Mouse (Mus musculus): ENCODE measurements around the gene Gm21954. TPM values are rescaled to one million over a fixed set of nuclear protein-coding genes. Genes with fewer than 3 reads are reported as not detected.

Gene Gm21954
- polyA plus RNA-seq, 1 experiment from 2014 or later = not detected

DNA sequence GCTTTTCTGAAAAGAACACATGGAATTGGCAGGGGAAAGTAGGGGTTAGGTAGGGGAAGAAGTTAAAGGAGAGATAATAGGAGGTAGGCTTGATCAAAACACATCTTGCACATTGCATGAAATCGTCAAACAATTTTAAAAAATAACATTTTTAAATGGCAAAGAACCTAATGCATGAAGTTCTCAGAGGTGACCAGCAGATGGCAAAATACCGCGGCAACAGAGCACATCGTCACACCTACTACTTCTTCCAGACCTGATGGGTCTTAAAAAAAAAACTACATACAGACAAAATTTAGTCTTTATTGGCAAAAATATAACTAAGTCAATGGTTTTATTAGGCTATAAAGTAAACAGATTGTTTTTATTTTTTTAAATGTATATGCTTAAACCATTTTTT, 22.3 kb upstream of the Gm21954 start:
- Histone ChIP-seq H3K36me3 (no peaks in the 10 kb centered on the region), H3K4me1 (replicated peaks) (no peaks in the 10 kb centered on the region), H3K27me3 (replicated peaks) (no peaks in the 10 kb centered on the region), H3K9me3 (replicated peaks) (no peaks in the 10 kb centered on the region), H3K4me2 (no peak overlapping the region), H3K27ac (ENCODE audit: poor library complexity, severe bottlenecking) (no peak overlapping the region), H3K9ac (no peak overlapping the region), H3K4me3 (no peak overlapping the region)
- WGBS = 36% methylated on average over 4 of the region's 4 CpGs
- ATAC-seq (ENCODE audit: insufficient number of reproducible peaks, low FRiP score) = no peak

DNA sequence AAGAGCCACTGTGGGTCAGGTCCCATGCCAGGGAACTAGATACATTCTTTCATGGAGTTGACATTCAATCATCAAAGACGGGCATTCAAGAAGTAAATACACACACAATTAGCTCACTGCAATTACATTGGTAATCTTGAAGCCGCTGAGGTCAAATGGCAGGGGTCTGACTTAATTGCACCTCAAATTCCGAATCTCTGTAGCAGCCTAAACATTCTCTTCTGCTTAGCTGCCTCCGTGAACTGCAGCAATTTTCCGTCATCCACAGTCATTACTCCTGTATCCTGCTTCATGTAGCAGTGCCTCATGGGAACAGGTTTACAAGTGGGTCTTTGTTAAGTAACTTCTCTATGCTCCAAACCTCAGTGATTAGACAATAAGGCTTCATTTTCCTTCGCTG, 20.0 kb upstream of the Gm21954 start:
- 63% methylated on average over 6 of the region's 6 CpGs for WGBS
- no peak overlapping the region for H3K9ac ChIP-seq
- no peaks in the 10 kb centered on the region for H3K27me3 ChIP-seq (replicated peaks)
- ATAC-seq (ENCODE audit: insufficient number of reproducible peaks, low FRiP score) = no peak
- H3K4me1 ChIP-seq (replicated peaks) = no peaks in the 10 kb centered on the region
- no peaks in the 10 kb centered on the region for H3K9me3 ChIP-seq (replicated peaks)
- no peak overlapping the region for H3K4me3 ChIP-seq
- no peaks in the 10 kb centered on the region for H3K36me3 ChIP-seq
- H3K4me2 ChIP-seq = no peak overlapping the region
- H3K27ac ChIP-seq (ENCODE audit: poor library complexity, severe bottlenecking) = no peak overlapping the region

DNA sequence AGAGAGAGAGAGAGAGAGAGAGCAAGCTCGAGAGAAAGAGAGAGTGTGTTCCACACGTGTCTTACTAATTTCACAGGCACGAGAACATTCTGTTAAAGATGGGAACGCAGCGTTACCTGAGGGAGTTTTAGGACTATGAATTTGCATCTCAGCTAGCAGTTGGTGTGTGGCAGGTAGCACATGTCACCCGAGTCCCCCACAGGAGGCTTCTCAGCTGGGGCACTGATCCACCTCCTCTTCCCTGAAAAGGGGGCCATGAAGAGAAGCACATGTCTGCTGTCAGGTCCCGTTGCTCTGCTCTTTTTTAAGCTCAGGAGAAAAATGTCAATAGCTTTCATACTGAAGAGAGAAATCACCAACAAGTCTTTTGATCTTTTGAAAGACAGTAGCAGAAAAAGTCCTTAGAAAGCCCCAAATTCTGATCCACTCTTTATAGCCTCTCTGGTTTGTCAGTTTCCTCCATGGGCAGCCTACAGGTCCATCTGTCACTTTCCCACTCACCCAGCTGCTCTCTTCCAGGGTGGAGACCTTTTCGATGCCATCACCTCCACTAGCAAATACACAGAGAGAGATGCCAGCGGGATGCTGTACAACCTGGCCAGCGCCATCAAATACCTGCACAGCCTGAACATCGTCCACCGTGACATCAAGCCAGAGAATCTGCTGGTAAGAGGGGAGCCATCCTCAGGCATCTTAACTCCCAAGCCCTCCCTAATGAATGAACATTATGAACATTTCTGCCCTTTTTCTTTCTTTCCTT, 17.4 kb upstream of the Gm21954 start:
- no peak overlapping the region for H3K4me2 ChIP-seq
- no peaks in the 10 kb centered on the region for H3K27me3 ChIP-seq (replicated peaks)
- H3K4me1 ChIP-seq (replicated peaks) = no peaks in the 10 kb centered on the region
- no peaks in the 10 kb centered on the region for H3K36me3 ChIP-seq
- no peak for ATAC-seq (ENCODE audit: insufficient number of reproducible peaks, low FRiP score)
- H3K9me3 ChIP-seq (replicated peaks) = no peaks in the 10 kb centered on the region
- 71% methylated on average over 12 of the region's 12 CpGs for WGBS
- no peak overlapping the region for H3K9ac ChIP-seq
- no peak overlapping the region for H3K27ac ChIP-seq (ENCODE audit: poor library complexity, severe bottlenecking)
- H3K4me3 ChIP-seq = no peak overlapping the region

DNA sequence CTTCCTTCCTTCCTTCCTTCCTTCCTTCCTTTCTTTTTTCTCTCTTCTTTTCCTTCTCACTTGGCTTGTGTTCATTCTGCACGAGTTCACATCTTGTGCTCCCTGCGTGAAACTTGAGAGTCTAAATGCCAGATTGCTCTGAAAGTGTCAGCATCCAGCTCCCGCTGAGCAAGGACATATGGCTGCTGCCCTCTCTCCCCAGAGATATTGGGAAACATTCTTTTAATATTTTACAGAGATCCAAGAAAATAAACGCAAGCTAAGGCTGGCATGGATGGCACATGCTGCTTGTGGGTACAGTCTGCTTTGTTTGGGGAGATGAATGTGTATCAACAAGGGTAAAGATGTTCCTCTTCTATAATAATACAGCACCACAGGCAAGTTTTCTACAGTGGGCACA, 11.3 kb upstream of the Gm21954 start:
- ATAC-seq (ENCODE audit: insufficient number of reproducible peaks, low FRiP score) = no peak
- H3K36me3 ChIP-seq = no peaks in the 10 kb centered on the region
- no peak overlapping the region for H3K4me3 ChIP-seq
- WGBS = 51% methylated on average over 4 of the region's 4 CpGs
- no peak overlapping the region for H3K4me2 ChIP-seq
- H3K4me1 ChIP-seq (replicated peaks) = no peaks in the 10 kb centered on the region
- no peaks in the 10 kb centered on the region for H3K27me3 ChIP-seq (replicated peaks)
- H3K9ac ChIP-seq = no peak overlapping the region
- H3K27ac ChIP-seq (ENCODE audit: poor library complexity, severe bottlenecking) = no peak overlapping the region
- no peaks in the 10 kb centered on the region for H3K9me3 ChIP-seq (replicated peaks)

DNA sequence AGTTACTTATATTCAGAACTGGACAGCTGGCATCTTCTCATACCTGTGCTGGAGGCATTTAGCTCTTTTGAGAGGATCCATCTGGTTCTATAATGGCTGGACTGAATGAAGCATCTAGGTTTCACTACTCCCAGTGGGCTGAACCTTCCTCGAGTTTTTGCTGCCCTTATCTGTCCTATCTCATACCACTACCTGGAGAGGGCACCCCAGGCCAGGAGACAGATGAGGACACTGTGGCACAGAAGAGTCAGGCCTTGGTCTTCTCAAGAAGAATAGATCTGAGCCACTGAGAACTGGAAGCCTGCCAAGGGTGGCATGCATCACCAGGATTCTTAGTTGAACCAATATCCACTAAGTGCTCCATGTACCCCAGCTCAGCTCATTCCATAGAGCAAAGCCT, 9.1 kb upstream of the Gm21954 start:
- Histone ChIP-seq H3K27me3 (replicated peaks) (no peaks in the 10 kb centered on the region), H3K9ac (no peak overlapping the region), H3K4me1 (replicated peaks) (no peaks in the 10 kb centered on the region), H3K36me3 (no peaks in the 10 kb centered on the region), H3K4me2 (no peak overlapping the region), H3K9me3 (replicated peaks) (no peaks in the 10 kb centered on the region), H3K4me3 (no peak overlapping the region), H3K27ac (ENCODE audit: poor library complexity, severe bottlenecking) (no peak overlapping the region)
- WGBS = 44% methylated on average over 1 of the region's 1 CpGs
- no peak for ATAC-seq (ENCODE audit: insufficient number of reproducible peaks, low FRiP score)

DNA sequence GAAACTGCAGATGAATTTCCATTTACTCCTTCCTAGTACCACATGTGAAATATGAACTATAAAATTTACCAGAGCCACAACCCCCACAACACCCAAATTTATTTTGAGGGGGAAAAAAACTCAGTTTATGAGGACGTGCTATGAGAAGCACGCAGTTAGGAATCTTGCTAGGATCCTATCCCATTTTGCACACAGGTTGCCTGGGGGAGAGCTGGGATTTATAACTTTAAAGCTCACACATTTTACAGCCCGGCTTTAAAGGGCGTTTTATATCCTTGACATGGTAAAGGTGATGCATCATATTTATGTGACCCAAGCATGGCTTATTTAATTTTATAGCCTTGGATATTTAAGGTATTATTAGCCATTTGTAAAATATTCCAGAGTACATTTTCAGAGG, 7.3 kb upstream of the Gm21954 start:
- Histone ChIP-seq H3K27ac (ENCODE audit: poor library complexity, severe bottlenecking) (no peak overlapping the region), H3K4me1 (replicated peaks) (no peaks in the 10 kb centered on the region), H3K9me3 (replicated peaks) (no peaks in the 10 kb centered on the region), H3K36me3 (no peaks in the 10 kb centered on the region), H3K9ac (no peak overlapping the region), H3K4me3 (no peak overlapping the region), H3K27me3 (replicated peaks) (no peaks in the 10 kb centered on the region), H3K4me2 (no peak overlapping the region)
- 82% methylated on average over 4 of the region's 4 CpGs for WGBS
- no peak for ATAC-seq (ENCODE audit: insufficient number of reproducible peaks, low FRiP score)

DNA sequence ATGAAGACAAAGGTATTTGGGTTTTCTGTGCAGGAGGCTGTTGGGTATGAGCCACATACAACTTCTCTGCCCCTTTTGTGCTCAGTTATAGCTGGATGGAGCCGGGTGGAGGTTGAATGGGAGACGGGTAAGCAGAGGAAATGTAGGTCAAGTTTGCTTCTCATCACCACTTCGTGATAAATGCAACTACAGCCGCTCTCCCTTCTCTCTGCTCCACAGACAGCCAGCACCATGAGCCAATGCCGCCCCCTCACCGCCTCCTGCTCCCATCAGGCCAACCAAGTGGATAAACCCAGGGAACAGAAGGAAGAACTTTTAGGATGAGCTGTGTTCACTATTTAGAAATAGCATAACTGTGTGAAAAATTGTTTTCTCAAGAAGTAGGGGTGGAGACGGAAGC, 4.7 kb upstream of the Gm21954 start:
- Histone ChIP-seq H3K27ac (ENCODE audit: poor library complexity, severe bottlenecking) (no peak overlapping the region), H3K36me3 (no peaks in the 10 kb centered on the region), H3K4me1 (replicated peaks) (no peaks in the 10 kb centered on the region), H3K4me2 (no peak overlapping the region), H3K9ac (no peak overlapping the region), H3K9me3 (replicated peaks) (no peaks in the 10 kb centered on the region), H3K27me3 (replicated peaks) (no peaks in the 10 kb centered on the region), H3K4me3 (no peak overlapping the region)
- 70% methylated on average over 7 of the region's 7 CpGs for WGBS
- ATAC-seq (ENCODE audit: insufficient number of reproducible peaks, low FRiP score) = no peak

DNA sequence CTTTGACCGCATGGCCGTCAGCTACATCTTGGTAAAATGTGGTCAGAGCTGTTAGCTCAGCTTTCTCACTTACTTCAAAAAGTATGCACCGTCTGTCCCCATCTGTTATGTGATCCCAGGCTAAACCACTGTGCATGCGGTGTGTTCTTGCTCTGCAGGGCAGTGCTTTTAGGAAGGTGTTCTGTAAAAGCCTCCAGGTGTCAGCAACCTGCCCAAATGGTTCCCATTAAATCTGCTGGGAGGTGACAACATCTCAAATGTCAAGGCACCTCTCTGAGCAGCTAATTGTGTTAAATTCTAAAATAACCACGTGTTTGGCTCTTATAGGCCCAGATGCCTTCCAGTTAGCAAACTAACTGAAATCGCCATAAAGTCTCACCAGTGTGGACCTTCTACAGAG, 1.1 kb upstream of the Gm21954 start:
- H3K9me3 ChIP-seq (replicated peaks) = no peaks in the 10 kb centered on the region
- H3K4me2 ChIP-seq = no peak overlapping the region
- no peak overlapping the region for H3K4me3 ChIP-seq
- H3K36me3 ChIP-seq = no peaks in the 10 kb centered on the region
- no peak overlapping the region for H3K27ac ChIP-seq (ENCODE audit: poor library complexity, severe bottlenecking)
- no peak for ATAC-seq (ENCODE audit: insufficient number of reproducible peaks, low FRiP score)
- H3K9ac ChIP-seq = no peak overlapping the region
- no peaks in the 10 kb centered on the region for H3K27me3 ChIP-seq (replicated peaks)
- H3K4me1 ChIP-seq (replicated peaks) = no peaks in the 10 kb centered on the region
- 61% methylated on average over 6 of the region's 6 CpGs for WGBS

DNA sequence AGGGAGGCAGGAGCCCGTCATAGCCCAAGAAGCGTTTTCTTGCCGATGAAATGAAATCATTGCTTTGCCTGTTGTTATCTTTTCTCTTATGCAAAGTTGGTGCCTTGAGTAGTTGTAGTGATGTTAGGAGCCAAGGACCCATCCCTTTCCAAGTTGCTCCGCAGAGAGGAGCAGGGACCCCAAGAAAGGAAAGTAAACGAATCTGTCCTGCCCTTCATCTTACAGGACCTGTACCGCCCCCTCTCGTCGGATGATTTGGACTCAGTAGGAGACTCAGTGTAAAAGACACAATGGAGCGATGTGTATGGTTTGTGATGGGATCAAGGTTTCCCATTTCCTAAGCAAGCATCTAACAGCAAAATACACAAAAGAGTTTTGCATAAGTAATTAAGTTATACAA, 5.7 kb downstream of the Gm21954 start:
- H3K27me3 ChIP-seq (replicated peaks) = no peaks in the 10 kb centered on the region
- H3K9ac ChIP-seq = no peak overlapping the region
- 69% methylated on average over 9 of the region's 9 CpGs for WGBS
- H3K27ac ChIP-seq (ENCODE audit: poor library complexity, severe bottlenecking) = no peak overlapping the region
- H3K4me1 ChIP-seq (replicated peaks) = peaks cover 8% of the 10 kb centered on the region; the same call in 1 of the 2 replicates
- ATAC-seq (ENCODE audit: insufficient number of reproducible peaks, low FRiP score) = no peak
- H3K4me2 ChIP-seq = no peak overlapping the region
- no peaks in the 10 kb centered on the region for H3K36me3 ChIP-seq
- H3K4me3 ChIP-seq = no peak overlapping the region
- no peaks in the 10 kb centered on the region for H3K9me3 ChIP-seq (replicated peaks)

DNA sequence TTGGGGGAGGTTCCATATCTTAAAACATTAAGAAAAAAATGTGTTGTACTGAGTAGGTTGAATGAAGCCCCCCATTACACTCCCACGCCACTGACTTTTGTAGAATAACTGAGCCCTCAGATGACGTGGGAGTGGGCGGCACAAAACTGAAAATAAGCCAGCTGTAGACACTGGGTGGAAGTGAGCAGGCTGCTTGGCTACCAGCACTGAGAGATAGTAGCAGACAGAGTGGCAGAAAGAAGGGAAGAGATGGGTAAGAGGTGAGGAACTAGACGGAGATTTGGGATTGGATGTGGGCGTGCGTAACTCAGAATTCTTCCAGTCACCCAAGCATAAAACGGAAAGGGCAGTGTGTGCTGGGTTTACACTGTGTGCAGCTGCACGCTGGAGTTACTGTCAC, 6.2 kb downstream of the Gm21954 start:
- no peak overlapping the region for H3K27ac ChIP-seq (ENCODE audit: poor library complexity, severe bottlenecking)
- H3K36me3 ChIP-seq = no peaks in the 10 kb centered on the region
- no peak for ATAC-seq (ENCODE audit: insufficient number of reproducible peaks, low FRiP score)
- WGBS = 72% methylated on average over 8 of the region's 8 CpGs
- H3K27me3 ChIP-seq (replicated peaks) = no peaks in the 10 kb centered on the region
- H3K4me3 ChIP-seq = no peak overlapping the region
- H3K9me3 ChIP-seq (replicated peaks) = no peaks in the 10 kb centered on the region
- no peak overlapping the region for H3K4me2 ChIP-seq
- H3K9ac ChIP-seq = no peak overlapping the region
- peaks cover 8% of the 10 kb centered on the region; the same call in 1 of the 2 replicates for H3K4me1 ChIP-seq (replicated peaks)

DNA sequence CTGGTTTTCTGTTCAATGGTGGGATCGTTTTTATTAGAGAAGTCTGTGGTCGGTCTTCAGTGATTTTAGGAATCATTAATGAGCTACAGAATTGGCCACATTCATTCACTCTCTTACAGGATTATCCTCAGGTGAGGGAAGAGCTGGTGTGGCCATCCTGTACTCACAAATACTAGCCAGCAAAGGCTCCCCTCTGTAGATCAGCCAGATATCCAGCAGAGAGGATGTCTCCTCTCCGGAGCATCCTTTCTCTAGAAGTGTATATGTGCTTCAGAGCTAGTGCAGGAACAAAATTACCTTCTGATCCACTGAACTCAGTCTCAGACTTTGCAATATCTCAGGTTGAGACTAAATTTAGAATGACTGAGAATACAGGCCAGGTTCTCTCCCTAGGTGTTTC, 7.8 kb downstream of the Gm21954 start:
- Histone ChIP-seq H3K27me3 (replicated peaks) (no peaks in the 10 kb centered on the region), H3K9me3 (replicated peaks) (no peaks in the 10 kb centered on the region), H3K27ac (ENCODE audit: poor library complexity, severe bottlenecking) (no peak overlapping the region), H3K4me2 (no peak overlapping the region), H3K4me1 (replicated peaks) (peaks cover 8% of the 10 kb centered on the region; the same call in 1 of the 2 replicates), H3K4me3 (no peak overlapping the region), H3K9ac (no peak overlapping the region), H3K36me3 (no peaks in the 10 kb centered on the region)
- WGBS = 69% methylated on average over 3 of the region's 3 CpGs
- no peak for ATAC-seq (ENCODE audit: insufficient number of reproducible peaks, low FRiP score)

Measured in heart, embryonic 12.5 days (tissue).